Mouse (Mus musculus) gastrocnemius, postnatal 14 days (tissue): ENCODE measurements at regions not wholly inside any gene's neighbourhood (a gene's known extent, or its start where the extent isn't known, plus 50 kb on each side); places are given as distances from the start of the nearest gene placed in this dataset.

Experiments
- DNase-seq: peaks from one replicate; pipeline ENCODE4 v3.0.0; 2021; ENCODE audit warnings: mixed read lengths
- intact Hi-C: fragments of 180-260 bp; cut with DNase I; formaldehyde crosslinking; loops from one replicate; pipeline ENCODE4 v1.15.1; 2025; ENCODE audit warnings: low total_unique reads

DNA sequence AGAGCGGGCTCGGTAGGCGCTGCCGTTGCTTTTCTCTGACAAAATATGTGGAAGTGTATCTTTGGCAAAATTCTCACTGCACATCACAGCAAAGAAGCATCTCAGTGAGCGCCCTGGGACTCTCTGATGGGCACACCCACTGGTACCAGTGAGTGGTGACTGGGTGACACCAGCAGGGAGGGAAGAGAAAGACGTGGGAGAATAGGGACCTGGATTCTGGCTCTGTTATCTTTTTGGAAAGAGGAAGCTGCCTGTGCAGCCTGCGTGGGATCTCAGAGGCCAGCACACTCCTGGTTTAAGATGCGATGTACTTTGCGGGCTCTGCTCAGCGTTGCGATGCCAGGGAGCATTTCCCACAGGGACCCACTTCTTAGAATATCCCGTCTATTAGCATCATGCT, 183.4 kb upstream of the Cnr1 start:
- intact Hi-C loops = no loop called here
- DNase-seq = no peak

GRCm38 (mm10) chr4:33745180-33745579, 179.2 kb upstream of the Cnr1 start:
- DNase-seq = no peak
- intact Hi-C loops = no loop called here

GRCm38 (mm10) chr4:33747316-33747895, 177.0 kb upstream of the Cnr1 start:
- intact Hi-C loops = no loop called here
- DNase-seq = peak; percentile 41

DNA sequence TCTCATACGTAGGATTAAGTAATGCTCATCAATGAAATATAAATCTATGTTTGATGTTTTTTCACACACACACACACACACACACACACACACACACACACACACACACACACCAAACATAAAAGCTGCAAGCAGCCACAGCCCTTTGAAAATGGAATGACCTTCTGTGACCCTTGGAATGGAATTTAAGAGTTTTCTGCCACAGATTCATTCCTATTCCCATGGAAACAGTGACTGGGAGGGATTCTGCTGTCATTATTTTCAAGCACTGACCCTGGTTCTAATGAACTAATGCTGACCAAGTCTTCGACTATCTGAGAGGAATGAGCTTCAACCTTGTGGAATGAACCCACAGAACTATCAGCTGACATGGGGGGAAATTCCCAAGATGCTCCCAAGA, 156.7 kb upstream of the Cnr1 start:
- no peak for DNase-seq

GRCm38 (mm10) chr4:33786027-33786426, 138.4 kb upstream of the Cnr1 start:
- no peak for DNase-seq
- intact Hi-C loops = no loop called here

More for the DNA sequence above, 156.7 kb upstream of the Cnr1 start:
- intact Hi-C loops = no loop called here

DNA sequence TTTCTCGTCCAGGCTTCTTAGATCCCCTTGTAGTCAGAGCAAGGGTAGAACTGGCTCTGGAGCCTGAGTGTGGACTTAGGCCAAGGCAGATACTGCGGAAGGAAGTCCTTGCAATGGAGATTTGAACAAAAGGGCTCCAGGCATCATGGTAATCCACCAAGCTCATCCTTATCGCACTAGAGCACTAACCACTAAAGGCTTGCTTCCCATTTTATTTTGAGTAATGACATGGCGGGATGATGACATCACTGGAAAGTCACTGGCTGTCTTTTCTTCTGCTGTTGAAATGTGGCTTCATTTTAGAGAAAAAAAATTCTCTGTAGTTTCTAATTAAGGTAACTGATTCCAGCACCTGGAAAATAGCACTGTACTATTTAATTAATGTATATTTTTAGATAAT, 137.4 kb upstream of the Cnr1 start:
- intact Hi-C loops = no loop called here
- no peak for DNase-seq

DNA sequence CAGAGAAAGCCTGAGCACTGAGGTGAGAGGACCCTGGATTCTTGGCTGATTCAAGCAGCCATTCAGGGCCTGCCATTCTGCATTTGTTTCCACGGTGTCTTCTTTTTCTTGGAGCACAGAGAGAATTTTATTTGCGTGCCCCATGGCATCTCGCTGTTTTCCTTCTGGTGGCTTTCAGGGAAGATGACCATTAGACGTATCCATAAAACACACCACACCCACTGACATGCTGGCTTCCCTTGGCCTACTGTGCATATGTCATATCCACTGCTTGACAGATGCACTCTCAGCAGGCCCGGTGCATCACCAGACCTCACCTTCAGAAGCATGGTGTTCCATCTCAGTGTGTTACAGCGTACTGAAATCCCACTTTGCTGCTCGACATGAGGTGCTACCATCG, 131.0 kb upstream of the Cnr1 start:
- no peak for DNase-seq

DNA sequence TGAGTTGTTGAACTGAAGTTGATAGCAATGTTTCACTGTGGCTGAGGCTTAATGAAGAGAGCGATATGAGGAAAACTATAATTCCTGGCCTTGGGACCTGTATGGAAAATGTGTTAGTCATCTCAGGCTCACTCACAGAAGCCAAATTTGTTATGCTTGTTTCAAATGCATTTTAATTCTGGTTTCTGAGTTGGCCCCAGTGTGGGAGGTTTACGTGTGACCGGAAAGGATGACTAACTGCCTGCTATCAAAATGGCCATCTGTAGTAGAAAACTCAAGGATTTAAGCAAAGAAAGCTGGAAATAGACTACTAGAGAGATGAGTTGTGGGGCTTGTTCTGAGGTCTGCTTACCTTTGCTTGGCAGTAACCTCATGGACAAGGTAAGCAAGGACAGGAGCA, 128.9 kb upstream of the Cnr1 start:
- intact Hi-C loops = no loop called here
- DNase-seq = no peak

More for the DNA sequence above, 131.0 kb upstream of the Cnr1 start:
- intact Hi-C loops = no loop called here

GRCm38 (mm10) chr4:33797964-33798363, 126.4 kb upstream of the Cnr1 start:
- intact Hi-C loops = no loop called here
- DNase-seq = no peak

DNA sequence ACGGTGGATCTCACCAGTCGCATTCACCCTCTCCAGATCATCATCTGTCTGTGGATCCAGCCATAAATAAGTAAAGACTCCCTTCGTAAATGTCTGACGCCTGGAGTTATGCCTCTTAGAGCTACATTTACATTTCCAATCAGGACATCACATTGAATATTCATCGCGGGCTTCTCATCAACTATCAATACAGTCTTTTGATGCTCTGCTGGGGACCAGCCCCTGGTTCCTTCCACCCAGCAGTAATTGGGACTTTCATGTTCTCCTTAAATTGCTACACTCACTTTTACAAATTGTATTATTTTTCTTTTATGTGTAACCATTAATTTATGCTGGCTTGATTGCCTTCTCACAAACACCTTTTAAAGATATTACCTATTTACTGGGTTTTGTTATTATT, 125.7 kb upstream of the Cnr1 start:
- intact Hi-C loops = no loop called here
- DNase-seq = no peak

- intact Hi-C loops = no loop called here
- no peak for DNase-seq
Observed at GRCm38 (mm10) chr4:33799110-33799509, 125.3 kb upstream of the Cnr1 start.

GRCm38 (mm10) chr4:33799831-33800230, 124.6 kb upstream of the Cnr1 start:
- intact Hi-C loops = no loop called here
- DNase-seq = no peak

DNA sequence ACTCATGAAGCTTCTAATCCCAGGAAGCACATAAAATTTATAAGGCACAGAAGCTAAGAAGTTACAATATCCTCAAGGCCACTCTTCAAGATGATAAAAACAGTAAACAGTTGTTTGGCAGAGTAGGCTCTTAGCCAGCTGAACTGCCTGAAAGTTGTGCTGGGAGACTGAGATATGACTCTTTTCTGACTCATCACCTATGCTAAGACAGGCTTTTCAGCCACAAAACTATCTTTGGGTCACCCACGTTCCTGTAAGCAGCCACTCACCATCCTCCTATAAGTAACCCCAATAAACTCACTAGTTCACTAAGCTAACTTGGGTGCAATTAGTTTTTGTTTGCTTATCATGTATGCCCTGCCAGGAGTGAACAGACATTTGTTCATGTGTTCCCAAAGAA, 112.1 kb upstream of the Cnr1 start:
- intact Hi-C loops = no loop called here
- no peak for DNase-seq

- no peak for DNase-seq
- intact Hi-C loops = no loop called here
Observed at GRCm38 (mm10) chr4:33823850-33824249, 100.5 kb upstream of the Cnr1 start.

- intact Hi-C loops = no loop called here
- no peak for DNase-seq
Observed at GRCm38 (mm10) chr4:33833134-33833533, 91.3 kb upstream of the Cnr1 start.

- intact Hi-C loops = no loop called here
Observed at GRCm38 (mm10) chr4:33838436-33838835, 86.0 kb upstream of the Cnr1 start.

DNA sequence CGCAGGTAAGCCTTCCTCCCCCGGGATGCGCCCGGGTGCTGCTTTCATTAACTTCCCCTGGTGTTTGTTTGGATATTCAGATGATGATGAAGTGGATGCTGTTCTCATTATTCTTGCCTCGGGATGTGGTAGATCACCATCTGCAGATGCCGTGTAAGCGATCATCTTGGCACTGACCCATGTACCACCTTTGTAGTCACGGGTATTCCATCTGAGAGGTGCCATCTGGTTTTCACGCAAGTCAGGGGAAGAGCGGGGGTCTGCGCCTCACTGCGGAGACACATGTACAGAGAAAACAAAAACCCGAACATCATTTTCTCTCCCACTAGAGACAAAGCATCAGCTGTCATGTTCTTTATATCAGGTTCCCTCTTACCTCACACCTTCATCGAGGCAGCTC, 84.3 kb upstream of the Cnr1 start:
- intact Hi-C loops = no loop called here
- DNase-seq = no peak

More at GRCm38 (mm10) chr4:33838436-33838835, 86.0 kb upstream of the Cnr1 start:
- DNase-seq = no peak

DNA sequence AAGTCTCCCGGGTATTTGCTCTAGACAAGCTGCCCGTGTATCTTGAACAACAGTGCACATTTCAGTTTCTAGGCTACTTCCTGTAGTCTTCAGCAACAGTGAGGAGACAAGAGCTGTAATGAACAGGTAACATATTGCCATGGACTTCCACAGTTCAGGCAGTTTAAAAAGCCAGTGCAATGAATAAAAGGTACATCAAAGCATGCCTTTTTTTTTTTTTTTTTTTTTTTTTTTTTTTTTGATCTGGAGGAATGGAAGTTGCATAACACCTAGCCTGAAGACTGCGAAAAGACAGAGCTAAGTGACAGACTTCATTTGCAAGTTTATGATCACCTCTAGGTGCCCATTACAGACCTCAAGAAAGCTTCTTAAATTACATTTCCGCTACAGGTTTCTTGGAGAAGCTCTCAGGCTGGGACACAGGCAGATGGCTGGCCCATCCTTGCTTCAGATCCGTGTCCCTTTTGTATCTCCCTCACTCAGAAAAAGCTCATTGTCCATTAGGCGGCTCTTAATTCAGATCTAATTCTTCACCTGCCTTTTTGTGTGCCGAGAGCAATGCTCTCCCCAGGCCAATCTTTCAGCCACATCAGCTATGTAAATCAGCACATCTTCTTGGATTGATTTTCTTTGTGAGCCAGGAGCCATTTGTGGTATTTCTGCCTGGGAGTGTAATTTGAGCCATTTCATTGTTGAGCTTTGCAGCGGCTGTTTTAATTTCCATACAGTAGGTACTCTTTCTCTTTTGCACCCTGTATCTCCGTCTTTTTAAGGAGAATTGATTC, 78.6 kb upstream of the Cnr1 start:
- DNase-seq = no peak

DNA sequence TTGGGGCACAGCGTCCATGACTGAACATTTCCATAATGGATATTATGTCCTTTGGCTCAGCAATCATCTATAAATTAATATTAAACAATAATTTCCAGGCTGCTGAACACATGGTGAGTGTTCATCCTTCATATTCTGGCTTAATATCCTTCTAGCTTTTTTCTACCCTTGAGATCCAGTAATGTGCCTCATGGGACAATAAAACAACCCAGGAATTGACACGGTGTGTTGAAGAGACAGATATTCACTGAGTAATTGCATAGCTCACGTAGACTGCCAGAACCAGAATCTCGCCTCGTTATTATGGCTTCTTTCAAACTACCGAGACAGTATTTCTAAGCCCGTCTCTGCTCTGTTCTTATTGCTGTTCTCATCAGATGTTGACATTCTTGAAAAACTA, 74.1 kb upstream of the Cnr1 start:
- intact Hi-C loops = no loop called here
- no peak for DNase-seq

More for the DNA sequence above, 78.6 kb upstream of the Cnr1 start:
- intact Hi-C loops = no loop called here

- intact Hi-C loops = no loop called here
Observed at GRCm38 (mm10) chr4:33852294-33852693, 72.1 kb upstream of the Cnr1 start.

GRCm38 (mm10) chr4:33855112-33855511, 69.3 kb upstream of the Cnr1 start:
- intact Hi-C loops = no loop called here
- DNase-seq = no peak

More at GRCm38 (mm10) chr4:33852294-33852693, 72.1 kb upstream of the Cnr1 start:
- DNase-seq = no peak
